Mouse (Mus musculus) testis, adult 2 months (tissue): ENCODE results near the gene Hist1h1d. TPM values are rescaled to one million over a fixed set of nuclear protein-coding genes. Genes with fewer than 3 reads are reported as not detected.
"Not testable (repeated sequence)": the region's sequence is repeated elsewhere in the genome, so short reads cannot be mapped to it uniquely, and the experiment has no call there.

Source experiments
- H3K27ac ChIP-seq: fragments of 200-500 bp; 2 replicates; pipeline ENCODE4 v1.5.1; 2012; ENCODE audit warnings: low read depth, low read length; ENCODE audit not compliant: control insufficient read depth, insufficient read depth
- H3K27me3 ChIP-seq: fragments of 200-500 bp; 2 replicates; pipeline ENCODE4 v1.6.1; 2012; ENCODE audit warnings: mild to moderate bottlenecking, low read length, moderate library complexity; ENCODE audit not compliant: control insufficient read depth, insufficient read depth
- H3K36me3 ChIP-seq: fragments of 200-500 bp; 2 replicates; pipeline ENCODE4 v1.6.1; 2012; ENCODE audit warnings: mild to moderate bottlenecking, low read length; ENCODE audit not compliant: control insufficient read depth, insufficient read depth
- H3K4me1 ChIP-seq: fragments of 200-500 bp; 2 replicates; pipeline ENCODE4 v1.6.1; 2012; ENCODE audit warnings: low read length; ENCODE audit not compliant: control insufficient read depth, insufficient read depth
- H3K4me3 ChIP-seq: fragments of 200-500 bp; 2 replicates; pipeline ENCODE4 v1.5.1; 2012; ENCODE audit warnings: low read depth, mild to moderate bottlenecking, low read length, moderate library complexity, mixed read lengths; ENCODE audit not compliant: control insufficient read depth
- CTCF ChIP-seq: fragments of 200-500 bp; IDR thresholded peaks from 2 replicates; pipeline ENCODE4 v1.5.1; 2012; ENCODE audit warnings: low read depth, mild to moderate bottlenecking, inconsistent platforms, low read length, moderate library complexity; ENCODE audit not compliant: control insufficient read depth, insufficient read depth, insufficient replicate concordance
- POLR2A ChIP-seq: fragments of 200-500 bp; IDR thresholded peaks from 2 replicates; pipeline ENCODE4 v1.6.1; 2012; ENCODE audit warnings: low read depth, mild to moderate bottlenecking, inconsistent platforms, low read length, moderate library complexity; ENCODE audit not compliant: control insufficient read depth
- polyA plus RNA-seq: library from polyadenylated mRNA; depleted of rRNA; stranded (reverse); fragments of >200 nt; gene quantifications from 2 replicates; pipeline ENCODE4 v1.2.3, GENCODE M21; 2012

Gene Hist1h1d
- polyA plus RNA-seq, 1 experiment = 0.04 TPM

- Histone ChIP-seq H3K36me3 (no peaks in the 10 kb centered on the region), H3K4me1 (peaks cover 4% of the 10 kb centered on the region), H3K27me3 (no peaks in the 10 kb centered on the region; the same call in 1 of the 2 replicates), H3K4me3 (peak within 1 kb of the TSS; percentile 47), H3K27ac (0 out of 2 replicates have a peak within 1 kb of the TSS, but pooled peaks have one; percentile 29)
- TF ChIP-seq POLR2A = no peak
- no peak for TF ChIP-seq CTCF
Observed at GRCm38 (mm10) chr13:23575271-23575851, 22.3 kb downstream of the Hist1h1d start, which contains the start of gene Hist1h3d. Hist1h3d (plus strand) TSS chr13:23575763.

- H3K27me3 ChIP-seq, H3K27ac ChIP-seq, H3K4me1 ChIP-seq, H3K36me3 ChIP-seq: not testable (repeated sequence)
- peak overlapping the region; percentile 47 for H3K4me3 ChIP-seq
Observed at GRCm38 (mm10) chr13:23575864-23576313, 22.8 kb downstream of the Hist1h1d start.

GRCm38 (mm10) chr13:23576351-23576881 is 23.4 kb downstream of the Hist1h1d start:
- no peak overlapping the region for H3K4me3 ChIP-seq
- no peaks in the 10 kb centered on the region for H3K36me3 ChIP-seq
- TF ChIP-seq CTCF = no peak
- no peak for TF ChIP-seq POLR2A
- peaks cover 6% of the 10 kb centered on the region for H3K4me1 ChIP-seq
- H3K27me3 ChIP-seq = no peaks in the 10 kb centered on the region; the same call in 1 of the 2 replicates
- no peak overlapping the region for H3K27ac ChIP-seq

GRCm38 (mm10) chr13:23576906-23577639 is 24.0 kb downstream of the Hist1h1d start:
- no peaks in the 10 kb centered on the region for H3K36me3 ChIP-seq
- no peak overlapping the region for H3K27ac ChIP-seq
- peaks cover 6% of the 10 kb centered on the region for H3K4me1 ChIP-seq
- H3K27me3 ChIP-seq = no peaks in the 10 kb centered on the region; the same call in 1 of the 2 replicates
- no peak overlapping the region for H3K4me3 ChIP-seq
- TF ChIP-seq CTCF (no peak), POLR2A (no peak)

GRCm38 (mm10) chr13:23577835-23578234 is 24.8 kb downstream of the Hist1h1d start:
- Histone ChIP-seq H3K4me3 (no peak overlapping the region), H3K27ac (no peak overlapping the region)
- no peak for TF ChIP-seq CTCF
- no peak for TF ChIP-seq POLR2A

GRCm38 (mm10) chr13:23581408-23582218 is 28.6 kb downstream of the Hist1h1d start, which contains the start of gene Hist1h4d:
Hist1h4d (plus strand) TSS chr13:23581598.
- TF ChIP-seq CTCF = no peak
- TF ChIP-seq POLR2A = peak; percentile 96
- peak within 1 kb of the TSS; percentile 60 for H3K4me3 ChIP-seq
- H3K27me3 ChIP-seq = no peaks in the 10 kb centered on the region; the same call in 1 of the 2 replicates
- no peak within 1 kb of the TSS; the same call in 1 of the 2 replicates for H3K27ac ChIP-seq
- peaks cover 7% of the 10 kb centered on the region; the same call in 1 of the 2 replicates for H3K4me1 ChIP-seq
- H3K36me3 ChIP-seq = no peaks in the 10 kb centered on the region

More at GRCm38 (mm10) chr13:23577835-23578234, 24.8 kb downstream of the Hist1h1d start:
- peaks cover 6% of the 10 kb centered on the region for H3K4me1 ChIP-seq
- H3K27me3 ChIP-seq = no peaks in the 10 kb centered on the region; the same call in 1 of the 2 replicates
- H3K36me3 ChIP-seq = no peaks in the 10 kb centered on the region
